Mouse (Mus musculus): ENCODE measurements around the gene Slit2. TPM values are rescaled to one million over a fixed set of nuclear protein-coding genes. Genes with fewer than 3 reads are reported as not detected.
"Not testable (repeated sequence)": the region's sequence is repeated elsewhere in the genome, so short reads cannot be mapped to it uniquely, and the experiment has no call there.

Gene Slit2
- polyA plus RNA-seq, 1 experiment from 2014 or later = 70.5 TPM

DNA sequence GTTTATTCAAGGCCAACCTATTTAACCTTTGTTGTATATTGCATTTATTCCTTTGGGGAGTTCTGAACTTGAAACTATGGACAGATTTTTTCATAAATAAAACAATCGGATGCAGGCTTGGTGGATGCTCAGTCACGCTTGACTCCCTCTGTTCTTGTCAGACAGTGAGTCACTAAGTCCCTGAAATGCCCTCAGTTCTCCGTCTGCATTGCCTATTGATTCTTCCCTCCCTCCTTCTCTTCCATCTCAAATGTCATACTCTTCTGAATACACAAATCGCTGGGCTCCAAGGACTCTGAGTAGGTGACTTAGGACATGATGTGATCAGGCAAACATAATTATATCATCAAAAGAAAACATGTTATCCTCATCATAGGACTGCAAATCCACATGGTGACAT lies 251.8 kb downstream of the Slit2 start:
- Histone ChIP-seq H3K4me2 (no peak overlapping the region), H3K9ac (no peak overlapping the region), H3K27ac (ENCODE audit: poor library complexity, severe bottlenecking) (no peak overlapping the region), H3K9me3 (replicated peaks) (no peaks in the 10 kb centered on the region), H3K4me1 (replicated peaks) (no peaks in the 10 kb centered on the region), H3K36me3 (peaks cover 20% of the 10 kb centered on the region; the same call in 1 of the 2 replicates), H3K4me3 (no peak overlapping the region), H3K27me3 (replicated peaks) (no peaks in the 10 kb centered on the region)
- no peak for ATAC-seq (ENCODE audit: insufficient number of reproducible peaks, low FRiP score)
- 82% methylated on average over 4 of the region's 4 CpGs for WGBS

DNA sequence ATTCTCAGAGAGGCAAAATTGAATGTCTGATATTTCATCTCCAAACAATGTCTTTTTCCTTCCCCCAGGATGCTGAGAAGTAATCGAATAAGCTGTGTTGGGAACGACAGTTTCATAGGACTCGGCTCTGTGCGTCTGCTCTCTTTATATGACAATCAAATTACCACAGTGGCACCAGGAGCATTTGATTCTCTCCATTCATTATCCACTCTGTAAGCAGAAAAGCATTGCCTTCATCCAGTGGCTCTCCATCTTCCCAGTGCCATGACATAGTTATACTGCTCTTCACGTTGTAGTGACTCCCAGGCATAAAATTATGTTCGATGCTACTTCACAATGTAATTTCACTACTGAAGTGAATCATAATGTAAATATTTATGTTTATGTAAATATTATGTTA lies 252.3 kb downstream of the Slit2 start:
- Histone ChIP-seq H3K36me3 (peaks cover 20% of the 10 kb centered on the region; the same call in 1 of the 2 replicates), H3K27ac (ENCODE audit: poor library complexity, severe bottlenecking) (no peak overlapping the region), H3K4me2 (no peak overlapping the region), H3K9me3 (replicated peaks) (no peaks in the 10 kb centered on the region), H3K4me3 (no peak overlapping the region), H3K27me3 (replicated peaks) (no peaks in the 10 kb centered on the region), H3K4me1 (replicated peaks) (no peaks in the 10 kb centered on the region), H3K9ac (no peak overlapping the region)
- 89% methylated on average over 6 of the region's 6 CpGs for WGBS
- no peak for ATAC-seq (ENCODE audit: insufficient number of reproducible peaks, low FRiP score)

DNA sequence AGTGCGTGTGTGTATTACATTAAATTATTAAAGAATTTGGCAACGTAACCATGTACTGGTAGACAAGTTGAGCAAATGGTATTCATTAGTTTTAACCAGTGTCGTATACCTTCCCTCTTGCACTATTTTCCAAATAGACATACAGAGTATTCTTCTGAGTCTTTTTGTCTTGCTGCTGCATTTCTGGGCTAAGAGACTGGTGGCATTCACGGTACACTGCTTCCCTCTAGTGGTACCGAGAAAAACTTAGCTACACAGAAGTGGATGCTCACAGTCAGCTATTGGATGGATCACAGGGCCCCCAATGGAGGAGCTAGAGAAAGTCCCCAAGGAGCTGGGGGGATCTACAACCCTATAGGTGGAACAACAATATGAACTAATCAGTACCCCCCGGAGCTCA lies 257.8 kb downstream of the Slit2 start:
- H3K4me1 ChIP-seq (replicated peaks); H3K27me3 ChIP-seq (replicated peaks); H3K9me3 ChIP-seq (replicated peaks); H3K4me3 ChIP-seq; H3K36me3 ChIP-seq; H3K9ac ChIP-seq; H3K4me2 ChIP-seq; ATAC-seq (ENCODE audit: insufficient number of reproducible peaks, low FRiP score); H3K27ac ChIP-seq (ENCODE audit: poor library complexity, severe bottlenecking): not testable (repeated sequence)
- WGBS = 37% methylated on average over 6 of the region's 6 CpGs

DNA sequence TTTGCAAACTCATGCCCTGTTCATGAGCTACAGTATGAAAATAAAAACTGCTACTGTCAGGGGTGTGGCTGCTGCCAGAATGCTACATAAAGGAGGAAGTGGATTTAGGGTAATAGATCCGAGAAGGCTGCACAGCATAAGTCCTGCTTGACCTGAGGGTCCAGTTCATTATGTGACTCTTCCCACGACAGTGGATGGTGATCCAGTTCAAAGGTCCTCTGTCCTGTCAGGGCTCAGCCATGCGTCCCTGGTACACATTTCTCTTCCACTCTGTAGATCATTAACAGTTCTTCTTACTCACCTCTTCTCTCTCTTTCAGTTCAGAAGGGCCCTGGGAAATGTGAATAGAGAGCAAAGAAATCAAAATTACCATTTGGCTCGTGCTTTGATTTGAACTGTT lies 265.4 kb downstream of the Slit2 start:
- H3K4me3 ChIP-seq = no peak overlapping the region
- H3K27me3 ChIP-seq (replicated peaks) = no peaks in the 10 kb centered on the region
- H3K27ac ChIP-seq (ENCODE audit: poor library complexity, severe bottlenecking) = no peak overlapping the region
- no peaks in the 10 kb centered on the region for H3K9me3 ChIP-seq (replicated peaks)
- H3K4me2 ChIP-seq = no peak overlapping the region
- 0 out of 2 replicates have a peak, but pooled peaks cover 8% of the 10 kb centered on the region for H3K36me3 ChIP-seq
- no peaks in the 10 kb centered on the region for H3K4me1 ChIP-seq (replicated peaks)
- no peak for ATAC-seq (ENCODE audit: insufficient number of reproducible peaks, low FRiP score)
- WGBS = 80% methylated on average over 4 of the region's 4 CpGs
- no peak overlapping the region for H3K9ac ChIP-seq

DNA sequence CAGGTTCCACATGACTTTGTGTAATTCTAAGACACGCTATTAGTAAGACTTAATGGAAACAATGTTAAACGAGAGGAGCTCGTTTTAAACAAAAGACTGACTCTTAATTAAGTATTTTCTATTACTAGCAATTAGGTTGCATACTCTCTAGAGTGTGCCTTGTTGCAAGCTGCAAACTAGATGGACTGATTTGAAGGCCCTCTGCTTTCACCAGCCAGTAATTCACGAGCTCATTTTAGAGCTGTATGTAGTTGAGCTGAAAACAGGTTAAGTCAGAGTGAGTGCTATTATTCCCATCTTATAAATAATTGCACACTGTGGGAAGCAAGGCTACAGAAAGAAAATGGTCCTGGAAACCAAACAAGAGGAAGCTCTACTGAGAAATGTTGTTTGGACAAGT lies 294.6 kb downstream of the Slit2 start:
- peaks cover 7% of the 10 kb centered on the region; the same call in 1 of the 2 replicates for H3K36me3 ChIP-seq
- WGBS = 76% methylated on average over 4 of the region's 4 CpGs
- no peak overlapping the region for H3K4me3 ChIP-seq
- H3K4me1 ChIP-seq (replicated peaks) = no peaks in the 10 kb centered on the region
- H3K27me3 ChIP-seq (replicated peaks) = no peaks in the 10 kb centered on the region
- no peak overlapping the region for H3K27ac ChIP-seq (ENCODE audit: poor library complexity, severe bottlenecking)
- no peaks in the 10 kb centered on the region for H3K9me3 ChIP-seq (replicated peaks)
- H3K4me2 ChIP-seq = no peak overlapping the region
- no peak overlapping the region for H3K9ac ChIP-seq
- no peak for ATAC-seq (ENCODE audit: insufficient number of reproducible peaks, low FRiP score)

DNA sequence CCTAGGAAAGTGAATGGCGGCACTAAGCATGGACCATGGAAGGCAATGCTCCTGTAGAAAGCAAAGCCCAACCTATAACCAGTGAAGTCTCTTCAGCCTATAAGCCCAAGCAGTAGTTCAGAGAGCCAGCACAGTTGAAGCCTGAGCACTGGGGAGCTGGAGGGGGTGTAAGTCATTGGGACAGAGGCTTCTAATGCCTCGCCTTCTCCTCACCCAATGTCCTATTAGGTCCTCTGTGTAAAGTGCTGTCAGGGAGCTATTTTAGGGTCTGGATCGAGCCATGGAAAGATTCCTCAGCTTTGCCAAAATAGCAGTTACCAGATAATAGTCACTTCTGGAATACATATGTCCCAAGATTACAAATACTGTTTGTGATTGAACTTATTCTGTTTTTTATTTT lies 318.2 kb downstream of the Slit2 start:
- peaks cover 25% of the 10 kb centered on the region for H3K36me3 ChIP-seq
- peaks cover 3% of the 10 kb centered on the region for H3K4me1 ChIP-seq (replicated peaks)

DNA sequence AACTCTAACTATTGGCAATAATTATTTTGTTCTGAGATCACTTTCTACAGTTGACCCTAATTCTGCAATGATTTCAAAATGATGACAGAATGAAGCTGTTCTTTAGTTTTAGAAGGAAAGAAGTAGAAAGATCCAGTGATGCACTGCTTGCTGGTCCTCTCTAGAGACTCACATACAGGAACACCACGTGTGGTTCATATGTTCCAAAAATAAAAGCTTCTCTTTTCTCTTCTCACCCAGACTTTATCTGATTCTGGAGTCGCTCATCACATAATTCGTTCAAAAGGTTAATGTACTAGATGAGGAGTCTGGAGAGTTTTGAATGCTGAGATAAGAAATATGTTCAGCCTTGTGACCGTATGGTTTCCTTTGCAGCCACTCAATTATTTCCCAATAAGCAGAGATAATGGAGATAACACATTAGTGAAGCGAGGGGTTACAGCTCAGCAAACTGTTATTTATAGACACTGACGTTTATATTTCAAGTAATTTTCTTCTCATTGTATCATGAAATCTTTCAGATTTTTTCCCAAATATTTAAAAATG lies 332.2 kb downstream of the Slit2 start:
- 56% methylated on average over 6 of the region's 6 CpGs for WGBS
- Histone ChIP-seq H3K4me1 (replicated peaks) (no peaks in the 10 kb centered on the region), H3K4me3 (no peak overlapping the region), H3K9ac (no peak overlapping the region), H3K4me2 (no peak overlapping the region), H3K9me3 (replicated peaks) (no peaks in the 10 kb centered on the region), H3K36me3 (no peaks in the 10 kb centered on the region), H3K27ac (ENCODE audit: poor library complexity, severe bottlenecking) (no peak overlapping the region), H3K27me3 (replicated peaks) (no peaks in the 10 kb centered on the region)
- ATAC-seq (ENCODE audit: insufficient number of reproducible peaks, low FRiP score) = no peak

More for the DNA sequence above, 318.2 kb downstream of the Slit2 start:
- Histone ChIP-seq H3K27ac (ENCODE audit: poor library complexity, severe bottlenecking) (no peak overlapping the region), H3K27me3 (replicated peaks) (no peaks in the 10 kb centered on the region), H3K4me3 (no peak overlapping the region), H3K4me2 (no peak overlapping the region), H3K9me3 (replicated peaks) (no peaks in the 10 kb centered on the region), H3K9ac (no peak overlapping the region)
- ATAC-seq (ENCODE audit: insufficient number of reproducible peaks, low FRiP score) = no peak
- 70% methylated on average over 3 of the region's 3 CpGs for WGBS

DNA sequence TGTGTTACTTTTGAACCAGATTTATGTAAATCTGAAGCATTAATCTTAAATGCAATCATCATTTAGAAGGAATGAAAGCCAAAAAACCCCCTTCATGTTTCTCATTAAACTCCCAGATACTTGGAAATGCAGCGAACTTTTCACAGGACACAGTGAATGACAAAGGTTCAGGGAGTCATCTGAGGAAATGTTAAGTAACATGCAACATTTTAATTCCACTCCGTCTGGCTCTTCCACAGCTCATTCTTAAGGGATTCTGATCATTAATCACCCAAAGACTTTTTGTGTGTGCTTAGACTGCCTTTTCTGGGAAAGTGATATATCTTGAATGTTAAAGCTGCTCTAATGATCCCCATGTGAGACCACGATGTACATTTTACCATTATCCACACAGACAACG lies 337.7 kb downstream of the Slit2 start:
- Histone ChIP-seq H3K27ac (ENCODE audit: poor library complexity, severe bottlenecking) (no peak overlapping the region), H3K4me2 (no peak overlapping the region), H3K27me3 (replicated peaks) (no peaks in the 10 kb centered on the region), H3K4me3 (no peak overlapping the region), H3K9ac (no peak overlapping the region), H3K9me3 (replicated peaks) (no peaks in the 10 kb centered on the region), H3K36me3 (no peaks in the 10 kb centered on the region), H3K4me1 (replicated peaks) (no peaks in the 10 kb centered on the region)
- no peak for ATAC-seq (ENCODE audit: insufficient number of reproducible peaks, low FRiP score)
- 75% methylated on average over 4 of the region's 4 CpGs for WGBS

DNA sequence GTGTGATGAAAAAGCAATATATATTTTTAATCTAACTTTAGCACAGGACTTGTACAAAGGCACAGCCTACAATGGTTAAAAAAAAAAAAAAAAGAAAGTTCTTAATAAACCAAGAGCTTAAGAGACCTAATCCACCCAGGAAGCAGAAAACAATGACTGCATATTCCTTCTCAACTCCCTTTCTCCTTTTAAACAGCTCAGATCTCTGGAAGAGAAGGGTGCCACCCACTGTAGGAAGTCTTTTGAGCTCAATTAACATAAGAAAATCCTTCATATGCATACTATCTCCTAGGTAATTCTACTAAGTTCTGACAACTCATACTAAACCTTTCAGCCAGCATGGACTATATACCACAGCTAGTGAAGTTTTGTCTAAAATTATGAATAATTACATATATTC lies 343.3 kb downstream of the Slit2 start:
- Histone ChIP-seq H3K4me1 (replicated peaks) (no peaks in the 10 kb centered on the region), H3K4me2 (no peak overlapping the region), H3K9ac (no peak overlapping the region), H3K9me3 (replicated peaks) (no peaks in the 10 kb centered on the region), H3K36me3 (no peaks in the 10 kb centered on the region), H3K27me3 (replicated peaks) (no peaks in the 10 kb centered on the region), H3K4me3 (no peak overlapping the region), H3K27ac (ENCODE audit: poor library complexity, severe bottlenecking) (no peak overlapping the region)
- no peak for ATAC-seq (ENCODE audit: insufficient number of reproducible peaks, low FRiP score)

DNA sequence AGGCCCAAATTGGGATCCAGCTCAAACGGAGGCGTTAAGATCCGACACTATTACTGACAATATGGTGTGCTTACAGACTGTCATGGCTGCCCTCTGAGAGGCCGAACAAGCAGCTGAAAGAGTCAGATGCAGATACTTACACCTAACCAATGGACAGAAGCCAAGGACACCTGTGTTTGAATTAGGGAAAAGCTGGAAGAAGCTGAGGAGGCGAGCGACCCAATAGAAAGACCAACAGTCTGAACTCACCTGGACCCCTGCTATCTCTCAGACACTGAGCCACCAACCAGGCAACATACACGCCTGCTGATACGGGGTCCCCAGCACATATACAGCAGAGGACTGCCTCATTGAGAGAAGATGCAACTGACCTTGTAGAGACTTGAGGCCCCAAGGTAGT lies 344.7 kb downstream of the Slit2 start, which contains the start of gene 5730480H06Rik:
5730480H06Rik (plus strand) TSS at position 301 of the 400 bp plus-strand sequence.
- Histone ChIP-seq H3K4me2 (no peak within 1 kb of the TSS), H3K27ac (ENCODE audit: poor library complexity, severe bottlenecking) (no peak within 1 kb of the TSS), H3K9ac (no peak within 1 kb of the TSS), H3K36me3 (no peaks in the 10 kb centered on the region), H3K27me3 (replicated peaks) (no peaks in the 10 kb centered on the region), H3K4me1 (replicated peaks) (no peaks in the 10 kb centered on the region), H3K9me3 (replicated peaks) (no peaks in the 10 kb centered on the region), H3K4me3 (no peak within 1 kb of the TSS)
- ATAC-seq (ENCODE audit: insufficient number of reproducible peaks, low FRiP score) = peak; percentile 36; the same call in 1 of the 2 replicates
- 86% methylated on average over 8 of the region's 8 CpGs for WGBS

DNA sequence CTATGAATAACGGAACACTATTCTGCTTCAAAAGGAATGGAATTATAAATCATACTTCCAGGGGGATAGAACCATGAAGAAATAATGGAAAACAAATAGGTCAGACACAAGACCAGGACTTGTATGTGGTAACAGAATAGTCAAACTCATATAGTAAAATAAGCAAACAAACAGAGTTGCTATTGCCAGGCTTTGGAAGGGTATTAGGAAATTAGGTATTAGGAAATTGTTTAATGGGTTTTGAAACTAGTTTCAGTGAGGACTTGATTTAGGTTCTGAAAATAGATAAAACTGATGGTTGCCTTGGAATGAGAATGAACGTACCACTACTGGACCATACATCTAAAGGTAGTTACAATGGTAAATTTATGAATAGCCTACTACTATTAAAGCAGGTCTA lies 346.8 kb downstream of the Slit2 start:
- no peak for ATAC-seq (ENCODE audit: insufficient number of reproducible peaks, low FRiP score)
- no peaks in the 10 kb centered on the region for H3K4me1 ChIP-seq (replicated peaks)
- H3K27ac ChIP-seq (ENCODE audit: poor library complexity, severe bottlenecking) = no peak overlapping the region
- 92% methylated on average over 2 of the region's 2 CpGs for WGBS
- no peak overlapping the region for H3K4me3 ChIP-seq
- H3K9ac ChIP-seq = no peak overlapping the region
- no peaks in the 10 kb centered on the region for H3K36me3 ChIP-seq
- no peak overlapping the region for H3K4me2 ChIP-seq
- H3K9me3 ChIP-seq (replicated peaks) = no peaks in the 10 kb centered on the region
- H3K27me3 ChIP-seq (replicated peaks) = no peaks in the 10 kb centered on the region

DNA sequence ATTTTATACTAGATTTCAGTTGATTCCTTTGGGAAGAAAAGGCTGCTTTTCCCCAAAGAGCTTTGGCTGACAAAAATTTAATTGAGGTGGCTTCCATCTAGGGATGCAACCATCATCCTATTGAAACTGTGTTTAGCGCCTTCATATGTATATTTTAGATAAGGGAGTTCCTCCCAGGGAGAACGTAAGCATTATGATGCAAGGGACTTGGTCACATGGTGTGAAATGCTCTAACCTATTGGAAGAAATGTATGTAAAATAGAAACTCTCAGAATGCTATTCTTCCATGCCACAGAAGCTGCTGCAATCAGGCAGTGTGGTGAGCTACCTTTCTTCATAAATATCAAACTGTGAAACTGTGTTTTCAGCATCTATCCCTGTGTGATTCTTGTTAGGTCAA lies 347.9 kb downstream of the Slit2 start:
- no peak overlapping the region for H3K27ac ChIP-seq (ENCODE audit: poor library complexity, severe bottlenecking)
- no peaks in the 10 kb centered on the region for H3K36me3 ChIP-seq
- no peaks in the 10 kb centered on the region for H3K9me3 ChIP-seq (replicated peaks)
- ATAC-seq (ENCODE audit: insufficient number of reproducible peaks, low FRiP score) = no peak
- no peak overlapping the region for H3K4me2 ChIP-seq
- H3K4me1 ChIP-seq (replicated peaks) = no peaks in the 10 kb centered on the region
- H3K9ac ChIP-seq = no peak overlapping the region
- WGBS = 60% methylated on average over 2 of the region's 2 CpGs
- no peak overlapping the region for H3K4me3 ChIP-seq
- no peaks in the 10 kb centered on the region for H3K27me3 ChIP-seq (replicated peaks)

Data from heart, embryonic 12.5 days (tissue).